Mouse (Mus musculus) inflammation-experienced regulatory T-cells, adult 6 months (primary cell): ENCODE results near the gene Clps. TPM values are rescaled to one million over a fixed set of nuclear protein-coding genes. Genes with fewer than 3 reads are reported as not detected.

ENCODE experiments used
- ATAC-seq: one replicate; pipeline ENCODE4 v1.8.0; 2017
- polyA plus RNA-seq, 3 experiments: library from polyadenylated mRNA; unstranded; fragments of 100-300 nt; shearing (Covaris generic); gene quantifications; one replicate each; pipeline ENCODE4 v1.2.1; 2017

Gene Clps
- polyA plus RNA-seq, 3 experiments from 2014 or later: not detected

GRCm38 (mm10) chr17:28517956-28518614 lies 42.5 kb downstream of the Clps start:
- peak; percentile 8 for ATAC-seq

GRCm38 (mm10) chr17:28517441-28517955 lies 43.1 kb downstream of the Clps start, which contains the start of gene Fkbp5:
Fkbp5 (minus strand) TSS chr17:28517527.
- no peak for ATAC-seq

GRCm38 (mm10) chr17:28516881-28517280 lies 43.7 kb downstream of the Clps start:
- no peak for ATAC-seq

- ATAC-seq: peak; percentile 57
Measured at GRCm38 (mm10) chr17:28515431-28516341, 44.9 kb downstream of the Clps start.

- ATAC-seq: no peak
Measured at GRCm38 (mm10) chr17:28514555-28514954, 46.0 kb downstream of the Clps start.

- no peak for ATAC-seq
Measured at GRCm38 (mm10) chr17:28513844-28514243, 46.7 kb downstream of the Clps start.

GRCm38 (mm10) chr17:28513337-28513736 lies 47.2 kb downstream of the Clps start:
- no peak for ATAC-seq

GRCm38 (mm10) chr17:28512696-28513095 lies 47.9 kb downstream of the Clps start:
- ATAC-seq: no peak

- no peak for ATAC-seq
Measured at GRCm38 (mm10) chr17:28511616-28512541, 48.7 kb downstream of the Clps start.

GRCm38 (mm10) chr17:28510445-28511342 lies 49.9 kb downstream of the Clps start:
- peak; percentile 41 for ATAC-seq

Other genes starting within 250 kb of the Clps start
- 1 to 10 TPM; 3.2 to 8.3 (median 6.6) TPM for gene Fance, start 247.2 kb downstream of the Clps start, polyA plus RNA-seq
- gene Rpl10a, start 232.3 kb downstream of the Clps start, polyA plus RNA-seq: 100 to 1,000 TPM; 514 to 941 (median 691) TPM
- gene Tead3, start 209.9 kb downstream of the Clps start, polyA plus RNA-seq: not detected
- under 1 TPM in 2 of 3 experiments, not detected in 1; 0.24 to 0.39 TPM for gene Tulp1, start 195.5 kb downstream of the Clps start, polyA plus RNA-seq
- gene Fkbp5, start 43.2 kb downstream of the Clps start, polyA plus RNA-seq: 10 to 100 TPM; 19.3 to 24.5 (median 20.4) TPM
- gene Armc12, start 30.0 kb downstream of the Clps start, polyA plus RNA-seq: under 1 TPM in 2 of 3 experiments, not detected in 1; 0.46 to 0.78 TPM
- not detected for gene Clpsl2, start 11.4 kb downstream of the Clps start, polyA plus RNA-seq
- gene Lhfpl5, start 14.9 kb upstream of the Clps start, polyA plus RNA-seq: 1 to 10 TPM; 1.0 to 2.0 (median 1.9) TPM
- gene Srpk1, start 61.9 kb upstream of the Clps start, polyA plus RNA-seq: 100 to 1,000 TPM; 164 to 225 (median 209) TPM
- gene Slc26a8, start 129.5 kb upstream of the Clps start, polyA plus RNA-seq: under 1 TPM; 0.21 to 0.88 (median 0.87) TPM
- 10 to 100 TPM; 17.7 to 24.5 (median 24.2) TPM for gene Mapk14, start 130.6 kb upstream of the Clps start, polyA plus RNA-seq
- gene AC170998.1, start 165.3 kb upstream of the Clps start, polyA plus RNA-seq: 10 to 100 TPM in 2 of 3 experiments, 1 to 10 TPM in 1; 6.0 to 13.5 (median 11.2) TPM
- gene Mapk13, start 208.5 kb upstream of the Clps start, polyA plus RNA-seq: not detected
- 1 to 10 TPM; 3.0 to 4.1 (median 3.1) TPM for gene Brpf3, start 240.3 kb upstream of the Clps start, polyA plus RNA-seq